Mouse (Mus musculus): ENCODE measurements around the gene Rnf31.

The Rnf31 gene

DNA sequence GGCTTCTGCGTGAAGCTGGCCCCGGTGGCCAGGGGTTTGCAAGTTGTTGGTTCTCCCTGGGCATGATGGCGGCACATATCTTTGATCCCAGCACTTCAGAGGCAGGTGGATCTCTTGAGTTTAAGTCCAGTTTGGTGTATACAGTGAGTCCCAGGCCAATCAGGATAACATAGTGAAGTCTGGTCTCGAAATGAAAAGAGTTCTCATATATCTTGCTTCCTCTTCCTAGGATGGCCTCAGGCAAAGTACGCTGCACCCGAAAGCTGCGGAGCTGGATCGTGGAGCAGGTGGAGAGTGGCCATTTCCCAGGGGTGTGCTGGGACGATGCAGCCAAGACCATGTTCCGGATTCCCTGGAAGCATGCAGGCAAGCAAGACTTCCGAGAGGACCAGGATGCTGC lies 13.3 kb downstream of the Rnf31 start:
- DNase-seq (ENCODE audit: low spot score) = no peak

DNA sequence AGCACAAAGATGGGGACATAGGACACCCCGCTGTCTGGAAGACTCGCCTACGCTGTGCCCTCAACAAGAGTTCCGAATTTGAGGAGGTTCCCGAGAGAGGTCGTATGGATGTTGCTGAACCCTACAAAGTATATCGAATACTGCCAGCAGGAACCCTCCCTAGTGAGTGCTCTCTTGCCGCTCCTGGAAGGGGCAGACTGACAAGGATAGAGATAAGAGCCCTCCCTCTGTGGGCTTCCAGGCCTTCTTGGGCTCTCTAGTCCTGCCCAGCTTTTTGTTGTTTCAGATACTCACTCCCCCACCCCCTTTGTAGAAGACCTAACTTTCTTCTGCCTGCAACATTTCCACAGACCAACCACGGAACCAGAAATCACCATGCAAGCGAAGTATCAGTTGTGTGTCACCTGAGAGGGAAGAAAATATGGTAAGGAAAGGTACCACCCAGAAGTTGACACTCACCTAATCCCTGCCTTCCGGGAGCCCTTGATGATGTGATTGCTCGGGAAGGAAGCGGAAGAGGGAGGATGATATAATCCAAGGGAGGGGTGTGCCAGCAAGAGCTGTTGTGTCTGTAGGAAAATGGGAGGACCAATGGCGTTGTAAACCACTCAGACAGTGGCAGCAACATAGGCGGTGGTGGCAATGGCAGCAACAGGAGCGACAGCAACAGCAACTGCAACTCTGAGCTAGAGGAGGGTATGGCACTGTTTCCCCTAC lies 14.4 kb downstream of the Rnf31 start:
- no peak for DNase-seq (ENCODE audit: low spot score)

DNA sequence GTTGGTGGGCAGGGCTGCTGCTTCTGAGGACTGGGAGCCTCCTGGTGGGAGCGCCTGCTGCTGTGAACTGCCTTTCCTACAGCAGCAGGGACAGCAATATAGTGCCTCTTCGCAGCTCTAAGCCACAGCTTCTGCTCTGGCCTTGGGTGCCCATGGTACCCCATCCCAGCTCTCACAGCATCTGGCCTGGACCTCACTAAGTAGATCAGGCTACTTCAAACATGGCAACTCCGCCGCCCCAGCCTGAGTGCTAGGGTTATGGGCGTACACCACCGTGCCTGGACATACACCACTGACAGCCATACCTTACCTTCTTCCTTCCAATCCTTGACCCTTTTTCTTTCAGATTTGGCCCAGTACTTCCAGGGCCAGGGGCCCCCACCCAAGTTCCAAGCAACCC lies 16.8 kb downstream of the Rnf31 start:
- no peak for DNase-seq (ENCODE audit: low spot score)

DNA sequence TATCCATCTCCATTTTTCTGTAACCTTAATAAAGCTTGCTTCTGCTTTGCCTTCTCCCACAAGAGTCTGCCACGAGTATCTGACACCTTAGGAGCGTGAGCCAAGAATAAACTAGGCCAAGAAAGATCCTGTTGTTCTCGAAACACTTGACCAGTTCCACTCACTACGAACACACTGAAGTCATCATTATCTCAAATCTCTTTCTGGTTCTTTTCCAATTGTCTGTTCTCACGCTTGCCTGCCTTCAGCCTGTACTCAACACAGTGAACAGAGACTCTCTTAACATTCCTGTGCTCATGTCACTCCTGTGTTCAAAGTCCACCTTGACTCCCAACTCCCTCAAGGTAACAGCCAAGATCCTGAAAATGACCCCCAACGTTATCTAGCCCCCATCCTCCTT lies 21.8 kb downstream of the Rnf31 start:
- DNase-seq (ENCODE audit: low spot score) = no peak

DNA sequence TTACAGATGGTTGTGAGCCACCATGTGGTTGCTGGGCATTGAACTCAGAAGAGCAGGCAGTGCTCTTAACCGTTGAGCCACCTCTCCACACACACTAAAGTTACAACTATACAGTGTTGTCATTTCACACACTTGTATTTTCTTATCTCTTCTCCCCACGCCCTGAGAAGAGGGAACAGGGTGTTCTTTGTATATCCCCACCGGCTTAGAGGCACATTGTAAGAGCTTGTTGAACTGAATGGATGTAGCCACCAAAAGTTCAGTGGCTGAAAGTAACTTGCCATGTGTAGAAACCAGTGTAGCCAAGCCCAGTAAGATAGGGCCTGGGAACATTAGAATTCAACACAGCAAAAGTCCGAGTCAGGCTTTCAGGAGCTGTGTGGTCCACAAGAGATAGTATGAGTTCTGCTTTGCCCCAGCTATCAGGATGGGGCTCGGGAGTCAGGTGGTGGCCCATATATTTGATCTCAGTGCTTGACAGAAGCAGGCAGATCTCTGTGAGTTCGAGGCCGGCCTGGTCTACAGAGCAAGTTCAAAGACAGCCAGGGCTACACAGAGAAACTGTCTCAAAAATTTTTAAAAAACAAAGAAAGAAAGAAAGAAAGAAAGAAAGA lies 23.2 kb downstream of the Rnf31 start:
- no peak for DNase-seq (ENCODE audit: low spot score)

DNA sequence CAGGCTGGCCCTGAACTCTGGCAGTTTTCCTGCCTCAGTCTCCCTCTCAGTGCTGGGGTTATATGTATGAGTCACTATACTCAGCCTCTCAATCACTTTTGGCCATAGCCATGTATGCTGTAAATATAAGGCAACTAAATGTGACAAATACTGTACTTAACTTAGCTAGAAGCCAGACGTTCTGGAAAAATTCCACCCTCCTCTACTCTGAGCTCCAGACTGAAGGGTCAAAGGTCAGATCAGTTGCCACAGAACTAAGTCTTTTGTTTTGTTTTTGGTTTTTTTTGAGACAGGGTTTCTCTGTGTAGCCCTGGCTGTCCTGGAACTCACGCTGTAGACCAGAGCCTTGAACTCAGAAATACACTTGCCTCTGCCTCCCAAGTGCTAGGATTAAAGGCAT lies 24.4 kb downstream of the Rnf31 start:
- DNase-seq (ENCODE audit: low spot score) = no peak

DNA sequence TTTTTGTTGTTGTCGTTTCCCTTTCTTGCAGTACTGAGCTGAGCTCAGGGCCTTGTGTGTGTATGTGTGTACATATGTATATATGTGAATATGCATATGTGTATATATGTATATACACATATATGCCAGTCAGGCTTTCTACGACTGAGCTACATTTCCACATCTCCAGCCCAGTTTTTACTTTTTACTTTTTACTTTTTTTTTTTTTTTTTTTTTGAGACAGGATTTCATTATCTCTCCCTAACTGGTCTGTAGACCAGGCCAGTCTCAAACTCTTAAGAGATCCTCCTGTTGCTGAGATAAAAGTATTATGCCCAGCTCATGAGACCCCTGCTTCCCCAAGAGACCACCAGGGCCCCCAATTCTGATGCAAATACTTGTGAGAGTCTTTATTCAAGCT lies 25.3 kb downstream of the Rnf31 start:
- no peak for DNase-seq (ENCODE audit: low spot score)

DNA sequence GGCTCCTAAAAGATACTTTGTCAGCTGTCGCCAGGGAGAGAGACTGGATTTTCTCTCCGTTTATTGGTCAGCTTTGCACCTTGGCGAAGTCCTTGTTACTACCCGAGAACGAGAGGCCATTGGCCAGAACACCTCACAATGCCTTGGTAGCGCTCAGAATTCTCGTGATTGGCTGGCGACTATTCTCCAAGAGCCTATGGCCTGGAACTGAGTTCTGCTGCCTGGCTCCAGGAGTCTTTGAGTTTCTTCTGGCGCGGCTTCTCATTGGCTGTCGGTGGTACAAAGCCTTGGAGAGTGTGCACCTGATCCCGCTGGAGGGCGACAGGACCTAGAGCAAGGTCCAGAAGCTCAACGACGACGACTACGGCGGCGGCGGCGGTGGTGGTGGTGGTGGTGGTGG lies 26.3 kb downstream of the Rnf31 start, which contains the start of gene Rec8:
Gene Rec8, plus strand, starts transcription at position 216 of the 400 bp plus-strand sequence.
- DNase-seq (ENCODE audit: low spot score) = peak; percentile 81

DNA sequence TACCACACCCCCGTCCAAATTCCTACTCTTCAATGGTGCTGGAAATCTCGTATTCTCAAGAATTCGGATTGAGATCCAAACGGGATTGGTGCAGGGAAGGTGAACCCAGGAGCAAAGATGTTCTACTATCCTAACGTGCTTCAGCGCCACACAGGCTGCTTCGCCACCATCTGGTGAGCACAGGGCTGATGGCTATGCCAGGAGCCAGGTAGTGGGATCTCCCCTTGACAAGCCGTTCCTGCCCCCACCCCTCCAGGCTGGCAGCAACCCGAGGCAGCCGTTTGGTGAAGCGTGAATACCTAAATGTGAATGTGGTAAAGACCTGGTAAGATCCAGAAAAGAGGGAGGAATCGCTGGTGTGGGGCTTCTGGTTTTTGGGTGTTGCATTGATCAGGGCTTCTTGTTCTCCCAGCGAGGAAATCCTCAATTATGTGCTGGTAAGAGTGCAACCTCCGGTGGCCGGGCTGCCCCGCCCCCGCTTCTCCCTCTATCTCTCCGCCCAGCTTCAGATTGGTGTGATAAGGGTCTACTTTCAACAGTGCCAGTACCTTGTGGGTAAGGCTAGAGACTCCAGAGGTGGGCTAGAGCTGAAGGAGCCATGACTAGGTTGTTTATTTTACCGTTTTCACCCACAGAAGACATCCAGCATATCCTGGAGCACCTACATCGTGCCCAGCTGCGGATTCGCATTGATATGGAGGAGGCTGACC lies 27.1 kb downstream of the Rnf31 start:
- no peak for DNase-seq (ENCODE audit: low spot score)

DNA sequence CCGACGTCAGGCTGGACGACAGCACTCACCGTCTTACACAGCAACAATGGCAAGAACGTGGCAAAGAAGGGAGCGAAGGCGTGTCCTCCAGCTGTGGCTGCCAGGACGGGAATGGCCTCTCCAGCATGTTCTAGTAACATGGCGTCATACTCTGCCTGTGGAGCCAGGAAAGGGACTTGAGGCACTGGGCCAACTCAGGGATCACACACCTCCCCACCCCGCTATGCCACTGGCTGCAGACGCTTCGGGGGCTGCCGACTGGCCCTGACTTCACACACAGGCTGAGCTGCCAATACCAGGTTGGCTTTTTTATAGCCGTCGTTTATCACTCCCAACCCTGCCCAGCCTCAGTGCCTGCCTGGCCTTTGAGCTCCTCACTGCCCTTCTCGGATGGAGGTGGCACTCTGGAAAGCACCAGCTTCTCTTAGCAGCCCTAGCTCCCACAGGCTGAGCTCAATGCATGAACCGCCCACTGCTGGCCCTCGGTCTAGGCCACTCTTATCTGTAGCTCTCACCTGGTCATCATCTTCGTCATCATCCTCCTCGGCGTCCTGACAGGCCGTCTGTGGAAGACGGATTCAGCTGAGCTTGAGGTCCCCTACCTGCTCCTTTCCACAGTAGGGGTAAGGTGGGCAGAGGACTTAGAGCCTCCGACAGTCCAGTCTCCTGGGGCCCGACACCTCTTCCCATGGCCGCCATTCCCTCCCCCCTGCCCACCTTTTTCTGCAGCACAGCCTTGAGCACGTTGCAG lies 36.7 kb downstream of the Rnf31 start:
- DNase-seq (ENCODE audit: low spot score) = no peak

DNA sequence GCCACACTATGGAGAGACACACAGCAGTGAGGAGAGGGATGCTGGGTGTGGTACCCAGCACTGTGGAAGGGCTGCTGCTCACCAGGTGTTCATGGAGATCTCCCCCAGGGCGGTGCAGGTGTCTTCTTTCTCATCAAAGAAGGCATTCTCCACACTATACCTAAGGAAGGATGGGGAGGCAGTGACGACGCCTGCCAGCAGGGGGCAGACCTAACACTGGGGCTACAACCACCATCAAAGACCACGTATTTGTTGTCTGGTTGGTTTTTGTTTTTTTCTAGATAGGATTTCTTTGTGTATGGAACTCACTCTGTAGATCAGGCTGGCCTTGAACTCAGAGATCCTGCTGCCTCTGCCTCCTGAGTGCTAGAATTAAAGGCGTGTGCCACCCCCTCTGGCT lies 37.8 kb downstream of the Rnf31 start:
- peak; percentile 52 for DNase-seq (ENCODE audit: low spot score)

DNA sequence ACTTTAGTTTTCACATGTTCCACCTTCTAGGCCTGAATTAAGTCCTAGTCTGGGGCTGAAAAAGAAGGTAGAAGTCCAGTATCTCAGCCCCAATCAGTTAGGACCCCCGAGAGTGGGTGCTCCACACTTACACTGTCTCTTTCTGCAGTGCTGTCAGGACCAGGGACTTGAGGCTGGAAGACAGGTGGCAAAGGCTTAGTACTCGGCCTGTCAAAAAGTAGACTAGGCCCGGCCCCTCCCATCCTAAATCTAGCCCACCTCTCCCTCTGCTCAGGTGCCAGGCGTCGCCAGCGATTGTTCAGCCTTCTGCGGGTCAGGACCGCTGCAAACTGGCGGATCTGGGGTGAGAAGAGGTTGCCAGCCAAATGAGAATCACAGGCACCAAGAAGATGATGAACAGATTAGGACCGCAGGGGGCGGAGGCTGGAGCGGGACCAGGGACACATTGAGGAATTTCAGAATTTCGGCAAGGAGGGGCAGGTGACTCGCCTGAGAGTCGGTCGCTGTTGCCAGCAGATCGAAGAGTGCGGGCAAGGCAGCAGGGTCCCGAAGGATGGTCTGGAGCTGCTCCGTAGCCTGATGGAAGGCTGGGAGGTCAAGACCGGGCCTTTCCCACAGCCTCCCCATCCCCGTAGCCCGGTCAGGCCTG lies 43.5 kb downstream of the Rnf31 start:
- DNase-seq (ENCODE audit: low spot score) = peak; percentile 37

DNA sequence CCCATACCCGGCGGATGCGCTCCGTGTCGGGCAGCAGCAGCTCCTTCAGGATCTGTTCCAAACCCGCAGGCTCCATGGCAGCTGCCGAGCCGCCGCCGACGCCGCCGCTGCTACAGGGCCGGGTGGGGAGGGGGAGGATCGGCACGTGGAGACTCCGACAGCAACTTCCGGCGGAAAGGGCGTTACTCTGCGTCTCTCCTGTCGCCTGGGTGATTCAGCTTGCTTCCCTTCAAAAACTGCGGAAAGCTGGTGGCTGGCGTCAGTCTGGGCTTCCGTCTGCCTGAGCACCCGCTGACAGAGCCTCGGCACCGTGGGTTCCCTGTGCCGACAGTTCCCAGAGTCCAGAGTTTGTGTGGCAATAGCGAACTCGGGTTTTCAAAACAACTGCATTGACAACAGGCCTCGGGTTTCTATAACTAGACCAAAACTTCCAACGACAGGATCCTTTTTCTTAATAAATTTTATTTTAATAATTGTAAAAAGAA lies 44.1 kb downstream of the Rnf31 start, which contains the start of gene Ipo4:
Gene Ipo4, minus strand, starts transcription at position 435 of the 485 bp plus-strand sequence.
- DNase-seq (ENCODE audit: low spot score) = peak; percentile 97

DNA sequence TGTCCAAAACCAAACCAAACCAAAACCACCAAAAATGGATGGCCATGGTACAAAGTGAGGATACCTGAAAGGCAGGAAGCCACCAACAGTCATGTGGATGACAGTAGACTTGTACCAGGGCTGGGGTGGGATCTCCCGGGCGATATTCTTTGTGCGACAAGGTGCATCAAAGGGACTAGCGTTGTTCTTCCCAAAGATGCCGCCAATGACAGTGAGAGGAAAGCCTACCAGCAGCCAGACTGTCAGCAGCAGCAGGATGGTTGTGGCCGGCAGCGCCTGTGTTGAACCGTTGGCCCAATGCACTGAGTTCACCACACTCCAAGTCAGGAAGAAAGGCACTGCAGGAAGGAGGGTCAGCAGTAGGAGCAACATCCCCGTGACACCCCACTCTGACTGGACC lies 46.3 kb downstream of the Rnf31 start, which contains the start of gene Gm49378:
Gene Gm49378, minus strand, starts transcription at position 101 of the 400 bp plus-strand sequence.
- DNase-seq (ENCODE audit: low spot score) = no peak

DNA sequence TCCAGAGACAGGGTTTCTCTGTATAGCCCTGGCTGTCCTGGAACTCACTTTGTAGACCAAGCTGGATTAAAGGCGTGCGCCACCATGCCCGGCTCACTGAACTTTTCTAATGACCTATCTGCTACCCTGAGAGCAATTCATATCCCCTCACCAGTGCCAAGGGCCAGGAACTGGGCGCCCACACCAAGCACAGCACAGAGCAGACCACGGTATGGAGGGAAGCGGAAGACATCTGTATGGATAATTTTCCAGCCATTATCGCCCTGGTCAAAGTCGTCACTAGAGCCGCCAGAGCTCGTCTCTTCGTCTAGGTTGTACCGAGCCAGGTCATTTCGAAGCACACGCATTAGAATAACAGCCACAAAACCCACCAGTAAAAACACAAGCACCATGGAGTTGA lies 49.3 kb downstream of the Rnf31 start:
- no peak for DNase-seq (ENCODE audit: low spot score)

DNA sequence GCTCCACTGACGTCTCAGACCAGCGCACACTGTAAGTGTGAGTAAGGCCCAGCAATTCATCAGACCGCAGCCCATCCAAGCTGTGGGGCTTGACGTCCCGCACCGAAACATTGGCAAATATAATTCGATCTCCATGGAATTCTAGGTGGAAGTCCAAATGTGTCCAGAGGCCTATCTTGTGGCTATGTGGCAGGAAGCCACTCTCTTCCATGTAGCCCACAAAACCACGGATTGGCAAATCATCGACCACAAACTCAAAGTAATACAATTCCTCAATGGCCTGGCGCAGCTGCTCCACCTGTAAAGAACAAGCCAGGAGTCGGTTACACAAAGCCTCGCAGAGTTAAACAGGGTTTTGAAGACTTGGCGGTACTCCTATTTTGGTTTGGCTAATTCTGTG lies 49.8 kb downstream of the Rnf31 start:
- no peak for DNase-seq (ENCODE audit: low spot score)

DNA sequence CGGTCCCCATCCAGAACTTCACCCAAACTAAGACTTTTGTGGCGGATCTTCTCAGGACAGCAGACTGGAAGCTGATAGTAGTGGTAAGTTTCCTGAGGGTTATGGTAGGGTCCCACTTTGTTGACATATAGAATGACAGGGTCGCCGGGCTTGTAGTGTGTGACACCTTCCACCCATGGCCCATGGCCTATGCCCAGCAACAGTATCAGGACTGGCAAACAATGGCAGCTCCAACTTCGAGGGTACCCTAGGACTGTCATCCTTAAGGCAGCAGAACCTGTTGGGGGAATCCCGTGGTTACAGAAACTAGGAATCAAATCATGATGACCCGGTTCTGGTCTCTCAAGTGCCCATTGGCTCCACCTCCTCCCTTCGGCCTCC lies 51.2 kb downstream of the Rnf31 start:
- DNase-seq (ENCODE audit: low spot score) = no peak

DNA sequence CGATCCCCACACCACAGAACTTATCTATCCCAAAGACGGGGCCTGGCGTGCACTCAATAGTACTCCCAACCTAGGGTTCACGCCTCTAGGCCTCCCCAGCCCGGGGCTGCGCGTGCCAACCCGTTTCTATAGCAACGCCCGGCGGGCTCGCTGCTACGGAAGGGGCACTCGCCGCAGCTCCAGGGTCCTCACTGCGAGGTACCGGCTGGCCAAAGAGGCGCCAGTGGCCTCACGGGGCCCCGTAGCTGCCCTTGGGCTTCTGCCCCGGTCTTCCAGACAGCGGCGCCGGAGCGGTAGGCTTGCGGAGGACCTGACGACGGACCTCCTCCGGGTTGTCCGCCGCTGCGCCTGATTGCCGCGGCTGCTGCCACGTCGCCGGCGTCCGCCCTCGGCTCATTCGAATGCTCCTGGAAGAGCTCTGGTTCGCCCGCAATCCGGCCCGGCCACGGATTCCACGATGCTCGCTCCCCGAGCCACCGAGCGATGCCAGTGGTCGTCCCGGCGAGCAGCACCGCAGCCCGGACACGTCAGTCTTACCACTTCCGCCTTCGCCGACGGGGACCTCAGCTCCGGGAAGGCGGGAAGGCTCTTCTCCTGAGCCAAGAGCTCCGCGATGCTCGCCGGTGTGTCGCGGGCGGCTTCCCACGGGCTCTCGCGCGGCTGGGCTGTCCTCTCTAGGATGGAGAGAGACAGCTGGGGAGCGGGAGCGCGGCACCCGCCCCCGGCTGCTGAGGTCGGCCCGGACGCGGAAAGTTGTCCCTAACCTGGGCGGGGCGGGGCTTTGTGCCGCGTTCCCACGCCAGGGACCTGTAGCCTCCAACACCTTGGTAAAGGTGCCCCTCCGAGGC lies 51.8 kb downstream of the Rnf31 start, which contains the start of gene Tm9sf1:
Gene Tm9sf1, minus strand, starts transcription at position 747 of the 848 bp plus-strand sequence.
- DNase-seq (ENCODE audit: low spot score) = peak; percentile 88

DNA sequence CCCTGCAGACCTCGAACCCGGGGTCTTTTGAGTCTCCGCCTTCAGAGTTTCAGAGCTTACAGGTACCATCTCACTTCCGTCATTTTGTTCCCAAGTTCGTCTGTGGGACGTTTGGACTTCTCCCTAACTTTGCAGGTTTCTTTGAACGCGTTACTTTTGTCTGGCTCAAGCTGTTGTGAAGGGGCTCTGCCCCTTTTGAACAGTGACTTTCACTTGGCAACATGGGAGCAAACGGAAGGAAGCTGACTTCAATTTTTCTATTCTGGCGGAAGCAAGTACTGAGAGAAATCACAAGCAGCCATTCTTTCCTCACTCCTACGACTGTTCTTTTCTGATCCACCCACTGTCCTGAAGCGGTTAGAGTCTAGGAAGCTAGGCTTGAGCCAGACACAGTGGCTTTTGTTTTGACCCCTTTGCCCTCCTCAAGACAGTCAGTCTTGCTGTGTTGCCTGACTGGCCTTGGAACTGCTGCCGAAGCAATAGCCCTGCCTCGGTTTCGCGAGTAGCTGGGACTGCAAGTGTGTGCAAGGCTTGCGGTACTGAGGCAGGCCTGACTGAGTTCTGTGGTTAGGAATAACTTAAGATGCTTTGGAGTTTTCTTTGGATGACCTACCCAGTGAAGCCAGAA lies 52.9 kb downstream of the Rnf31 start:
- DNase-seq (ENCODE audit: low spot score) = peak; percentile 24

DNA sequence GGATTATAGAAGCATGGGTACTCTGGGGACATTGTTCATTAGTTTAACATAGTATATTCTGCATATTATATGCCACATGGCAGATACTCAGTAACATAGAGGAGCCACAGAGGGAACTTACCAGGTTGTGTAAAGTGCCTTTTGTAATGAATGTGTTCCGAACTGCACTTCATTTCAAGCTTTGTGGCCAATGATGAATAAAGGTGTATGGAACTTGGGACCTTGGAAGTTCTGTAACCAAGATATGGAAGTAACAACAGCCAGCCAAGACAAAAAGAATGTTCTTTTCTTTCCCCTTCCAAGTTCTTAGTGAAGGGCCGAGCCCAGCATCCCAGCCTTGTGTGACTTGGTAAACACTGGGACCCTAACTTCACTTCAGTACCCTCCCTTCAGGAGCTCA lies 58.4 kb downstream of the Rnf31 start, which contains the start of gene Tssk4:
Gene Tssk4, plus strand, starts transcription at position 301 of the 400 bp plus-strand sequence.
- no peak for DNase-seq (ENCODE audit: low spot score)

Measured in embryo, embryonic 10 days (tissue).